Mouse (Mus musculus) WW6 (cell line): Measurements from ENCODE around the gene Gps2.
A peak's percentile ranks its signal among the peaks of the same experiment; 100 is the strongest.

Experiments
- DNase-seq: peaks from one replicate; pipeline ENCODE4 v3.0.0-alpha.2; 2013; ENCODE audit warnings: low read depth, low spot score

Gps2 gene

GRCm38 (mm10) chr11:69886907-69887635 is 26.6 kb upstream of the Gps2 start:
- no peak for DNase-seq

- no peak for DNase-seq
Observed at GRCm38 (mm10) chr11:69891482-69891881, 22.2 kb upstream of the Gps2 start.

GRCm38 (mm10) chr11:69894671-69895070 is 19.0 kb upstream of the Gps2 start:
- DNase-seq: no peak

- DNase-seq: no peak
Observed at GRCm38 (mm10) chr11:69895291-69895690, 18.4 kb upstream of the Gps2 start, which contains the start of gene Acap1. Gene Acap1 (minus strand): TSS chr11:69895539.

DNA sequence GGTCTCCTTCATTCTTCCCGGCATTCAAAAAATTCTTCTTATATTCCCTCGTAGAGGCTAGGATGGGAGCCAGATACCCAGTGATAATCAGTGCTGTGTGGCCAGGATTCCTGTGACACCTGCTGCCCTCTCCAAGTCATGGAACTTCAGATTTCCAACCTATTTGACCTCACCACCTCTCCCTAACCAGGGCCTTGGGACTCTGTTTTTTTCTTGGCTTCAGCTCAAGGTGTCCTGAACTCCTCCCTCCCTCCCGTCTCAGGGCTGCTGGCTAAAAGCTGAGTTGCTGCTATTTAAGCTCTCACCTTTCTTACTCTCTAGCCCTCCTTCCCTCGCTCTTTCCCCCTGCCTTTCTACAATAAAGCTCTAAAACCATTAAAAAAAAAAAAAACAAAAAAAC is 13.8 kb upstream of the Gps2 start:
- no peak for DNase-seq

GRCm38 (mm10) chr11:69900471-69901405 is 12.9 kb upstream of the Gps2 start, which contains the start of the genes 2810408A11Rik and Neurl4:
Gene 2810408A11Rik (minus strand): TSS chr11:69900987.
Gene Neurl4 (plus strand): TSS chr11:69901072.
- DNase-seq: peak; percentile 98

DNA sequence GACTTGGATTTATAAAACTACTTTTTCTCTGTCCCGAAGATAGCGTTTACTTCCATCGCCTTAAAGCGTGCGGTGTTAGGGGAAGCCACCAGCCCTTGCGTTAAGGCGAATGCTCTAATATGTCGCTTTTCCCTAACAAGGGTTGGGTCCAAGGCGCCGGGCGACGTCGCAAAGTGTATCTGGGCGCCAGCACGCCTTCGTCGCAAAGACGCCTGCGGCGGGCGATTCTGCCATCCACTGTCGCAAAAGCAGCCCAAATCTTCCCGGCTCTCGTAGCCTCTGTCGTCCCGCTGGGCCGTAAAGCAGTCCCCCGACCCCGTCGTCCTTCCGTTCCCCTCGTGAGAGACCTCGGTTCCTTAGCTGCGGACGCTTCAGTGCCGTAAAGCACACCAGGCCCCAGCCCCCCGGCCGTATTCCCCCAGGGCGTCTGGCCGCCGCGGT is 12.3 kb upstream of the Gps2 start:
- peak; percentile 100 for DNase-seq

DNA sequence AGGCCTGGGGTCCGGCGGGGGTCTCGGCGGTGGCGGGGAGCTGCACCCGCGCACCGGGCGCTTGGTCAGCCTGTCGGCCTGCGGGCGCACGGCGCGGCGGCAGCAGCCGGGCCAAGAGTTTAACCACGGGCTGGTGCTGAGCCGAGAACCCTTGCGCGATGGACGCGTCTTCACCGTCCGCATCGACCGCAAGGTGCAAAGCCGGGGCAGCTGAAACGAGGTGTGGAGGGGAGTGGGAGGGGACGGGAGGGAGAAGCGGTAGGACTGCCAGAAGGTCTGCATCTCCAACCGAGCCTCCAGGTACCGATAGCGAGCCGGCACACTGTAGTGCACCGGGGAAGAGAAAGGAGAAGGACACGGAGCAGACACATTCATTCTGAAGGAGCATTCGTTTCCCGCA is 11.7 kb upstream of the Gps2 start:
- DNase-seq: no peak

GRCm38 (mm10) chr11:69902972-69903371 is 10.7 kb upstream of the Gps2 start:
- no peak for DNase-seq

- DNase-seq: no peak
Observed at GRCm38 (mm10) chr11:69904311-69904710, 9.4 kb upstream of the Gps2 start.

- no peak for DNase-seq
Observed at GRCm38 (mm10) chr11:69908645-69909044, 5.0 kb upstream of the Gps2 start.

- DNase-seq: no peak
Observed at GRCm38 (mm10) chr11:69909174-69909573, 4.5 kb upstream of the Gps2 start.

GRCm38 (mm10) chr11:69910177-69910576 is 3.5 kb upstream of the Gps2 start:
- no peak for DNase-seq

- no peak for DNase-seq
Observed at GRCm38 (mm10) chr11:69910781-69911560, 2.7 kb upstream of the Gps2 start.

DNA sequence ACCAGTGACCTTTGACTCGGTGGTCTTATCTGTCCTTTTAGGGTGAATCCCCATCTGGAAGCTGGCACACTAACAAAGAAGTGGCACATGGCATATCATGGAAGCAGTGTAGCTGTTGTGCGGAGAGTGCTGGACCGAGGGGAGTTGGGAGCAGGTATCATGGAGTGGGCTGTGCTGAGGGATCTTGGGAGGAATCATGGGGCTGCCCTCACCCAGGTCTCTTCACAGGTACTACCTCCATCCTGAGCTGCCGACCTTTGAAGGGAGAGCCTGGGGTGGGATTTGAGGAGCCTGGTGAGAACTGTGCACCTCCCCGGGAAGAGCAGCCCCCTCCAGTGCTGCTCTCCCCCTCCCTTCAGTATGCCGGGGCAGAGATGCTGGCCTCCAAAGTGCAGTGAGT is 2.0 kb upstream of the Gps2 start:
- no peak for DNase-seq

- DNase-seq: no peak
Observed at GRCm38 (mm10) chr11:69912716-69913530, 765 bp upstream of the Gps2 start.

DNA sequence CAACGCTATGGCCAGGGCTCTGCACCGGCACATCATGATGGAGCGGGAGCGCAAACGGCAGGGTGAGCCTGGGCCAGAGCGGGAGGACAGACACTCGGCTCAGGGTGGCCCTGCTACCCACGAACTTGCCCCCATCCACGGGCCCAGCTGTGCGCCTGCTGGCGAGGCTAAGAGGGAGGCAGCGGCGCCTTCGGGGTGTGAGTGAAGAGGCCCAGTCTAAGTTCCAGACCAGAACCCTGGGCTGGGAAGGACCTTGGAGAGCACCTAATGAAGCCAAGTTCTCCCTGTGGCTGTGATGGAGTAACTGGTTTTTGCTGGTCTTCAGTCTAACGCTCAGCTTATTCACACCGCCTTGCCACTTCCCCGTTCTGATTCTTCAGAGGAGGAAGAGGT is 680 bp downstream of the Gps2 start:
- no peak for DNase-seq

DNA sequence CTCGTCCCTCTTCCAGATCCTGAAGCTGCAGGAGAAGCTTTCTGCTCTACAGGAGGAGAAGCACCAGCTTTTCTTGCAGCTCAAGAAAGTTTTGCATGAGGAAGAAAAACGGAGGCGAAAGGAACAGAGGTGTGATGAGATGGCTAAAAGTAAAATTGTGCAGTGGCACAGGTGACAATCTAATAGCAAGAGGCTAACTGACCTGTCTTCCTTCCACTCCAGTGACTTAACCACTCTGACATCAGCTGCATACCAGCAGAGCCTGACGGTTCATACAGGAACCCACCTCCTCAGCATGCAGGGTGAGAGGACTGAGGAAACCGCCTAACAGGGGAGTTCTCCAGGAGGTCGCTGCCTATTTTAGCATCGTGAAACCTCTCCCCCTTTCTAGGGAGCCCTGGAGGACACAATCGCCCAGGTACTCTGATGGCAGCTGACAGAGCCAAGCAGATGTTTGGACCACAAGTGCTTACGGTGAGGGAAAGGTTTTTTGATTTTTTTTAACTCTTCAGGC is 1.3 kb downstream of the Gps2 start:
- DNase-seq: no peak

DNA sequence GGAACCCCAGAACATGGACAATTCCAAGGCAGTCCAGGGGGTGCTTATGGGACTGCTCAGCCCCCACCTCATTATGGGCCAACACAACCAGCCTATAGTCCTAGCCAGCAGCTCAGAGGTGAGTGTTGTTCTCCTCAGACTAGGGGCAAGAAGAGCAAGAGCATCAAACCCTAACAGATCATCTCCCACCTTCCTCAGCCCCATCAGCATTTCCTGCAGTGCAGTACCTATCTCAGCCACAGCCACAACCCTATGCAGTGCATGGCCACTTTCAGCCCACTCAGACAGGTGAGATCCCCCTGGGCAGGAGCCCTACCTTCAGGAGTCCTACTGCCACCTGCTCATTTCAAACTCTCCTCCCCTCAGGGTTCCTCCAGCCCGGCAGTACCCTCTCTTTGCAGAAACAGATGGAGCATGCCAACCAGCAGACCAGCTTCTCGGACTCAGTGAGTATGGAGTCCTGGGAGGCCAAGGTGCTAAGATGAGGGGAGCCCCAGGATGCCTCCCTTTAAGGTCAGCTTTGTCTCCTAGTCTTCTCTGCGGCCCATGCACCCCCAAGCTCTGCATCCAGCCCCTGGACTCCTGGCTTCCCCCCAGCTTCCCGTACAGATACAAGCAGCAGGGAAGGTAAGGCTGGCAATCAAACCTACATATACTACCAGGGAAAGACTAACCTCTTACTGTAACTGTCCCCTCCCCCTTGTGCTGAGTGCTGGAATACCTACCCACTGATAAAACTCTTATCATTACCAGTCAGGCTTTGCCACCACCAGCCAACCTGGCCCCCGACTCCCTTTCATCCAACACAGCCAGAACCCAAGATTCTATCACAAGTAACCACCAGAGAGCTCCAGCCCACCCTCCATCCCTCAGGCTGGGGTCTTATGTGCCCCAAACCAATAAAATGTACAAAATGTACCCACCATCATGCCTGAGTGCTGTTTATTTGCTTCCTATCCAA is 2.3 kb downstream of the Gps2 start:
- no peak for DNase-seq
